Mouse (Mus musculus) olfactory bulb, adult 2 months (tissue): ENCODE results near the gene Disc1. TPM values are rescaled to one million over a fixed set of nuclear protein-coding genes. Genes with fewer than 3 reads are reported as not detected.
A peak's percentile ranks its signal among the peaks of the same experiment; 100 is the strongest.

ENCODE experiments used
- H3K27ac ChIP-seq: fragments of 200-500 bp; 2 replicates; pipeline ENCODE4 v1.5.1; 2012; ENCODE audit warnings: low read depth, low read length; ENCODE audit not compliant: insufficient read depth
- H3K4me1 ChIP-seq: fragments of 200-500 bp; 2 replicates; pipeline ENCODE4 v1.6.1; 2012; ENCODE audit warnings: low read length; ENCODE audit not compliant: control insufficient read depth, insufficient read depth
- H3K4me3 ChIP-seq: fragments of 200-500 bp; 2 replicates; pipeline ENCODE4 v1.5.1; 2012; ENCODE audit warnings: mild to moderate bottlenecking, low read depth, low read length, moderate library complexity; ENCODE audit not compliant: insufficient read depth
- CTCF ChIP-seq: fragments of 200-500 bp; IDR thresholded peaks from 2 replicates; pipeline ENCODE4 v1.5.1; 2012; ENCODE audit warnings: low read depth, mild to moderate bottlenecking, low read length, moderate library complexity; ENCODE audit not compliant: insufficient read depth
- POLR2A ChIP-seq: fragments of 200-500 bp; IDR thresholded peaks from 2 replicates; pipeline ENCODE4 v1.6.1; 2012; ENCODE audit warnings: mild to moderate bottlenecking, low read depth, low read length, moderate library complexity; ENCODE audit not compliant: insufficient read depth
- WGBS: fragments of 180-500 bp; shearing (Covaris S2); methylation state at CpG from one replicate; pipeline ENCODE4 v1.1.7; 2018; 5-methylcytosine and 5-hydroxymethylcytosine counted together
- polyA plus RNA-seq: library from polyadenylated mRNA; stranded (reverse); fragments of >200 nt; gene quantifications from 2 replicates; pipeline ENCODE4 v1.2.4, GENCODE M21; 2012; ENCODE audit warnings: low replicate concordance; ENCODE audit not compliant: missing spikeins, insufficient read depth, insufficient read length

The Disc1 gene
- polyA plus RNA-seq, 1 experiment, result not detected

GRCm38 (mm10) chr8:125253505-125254180 lies 199.6 kb downstream of the Disc1 start:
- TF ChIP-seq POLR2A (no peak), CTCF (no peak)
- 27% methylated on average over 10 of the region's 10 CpGs for WGBS
- H3K4me1 ChIP-seq, result peaks cover 15% of the 10 kb centered on the region

GRCm38 (mm10) chr8:125254188-125255005 lies 200.4 kb downstream of the Disc1 start:
- WGBS, result 3% methylated on average over 23 of the region's 23 CpGs
- Histone ChIP-seq H3K4me1 (peaks cover 15% of the 10 kb centered on the region), H3K4me3 (peak overlapping the region; percentile 44), H3K27ac (peak overlapping the region; percentile 94)
- TF ChIP-seq CTCF, result no peak
- peak; percentile 32; the same call in 1 of the 2 replicates for TF ChIP-seq POLR2A

More at GRCm38 (mm10) chr8:125253505-125254180, 199.6 kb downstream of the Disc1 start:
- H3K4me3 ChIP-seq, result peak overlapping the region; percentile 44; the same call in 1 of the 2 replicates
- peak overlapping the region; percentile 94; the same call in 1 of the 2 replicates for H3K27ac ChIP-seq

DNA sequence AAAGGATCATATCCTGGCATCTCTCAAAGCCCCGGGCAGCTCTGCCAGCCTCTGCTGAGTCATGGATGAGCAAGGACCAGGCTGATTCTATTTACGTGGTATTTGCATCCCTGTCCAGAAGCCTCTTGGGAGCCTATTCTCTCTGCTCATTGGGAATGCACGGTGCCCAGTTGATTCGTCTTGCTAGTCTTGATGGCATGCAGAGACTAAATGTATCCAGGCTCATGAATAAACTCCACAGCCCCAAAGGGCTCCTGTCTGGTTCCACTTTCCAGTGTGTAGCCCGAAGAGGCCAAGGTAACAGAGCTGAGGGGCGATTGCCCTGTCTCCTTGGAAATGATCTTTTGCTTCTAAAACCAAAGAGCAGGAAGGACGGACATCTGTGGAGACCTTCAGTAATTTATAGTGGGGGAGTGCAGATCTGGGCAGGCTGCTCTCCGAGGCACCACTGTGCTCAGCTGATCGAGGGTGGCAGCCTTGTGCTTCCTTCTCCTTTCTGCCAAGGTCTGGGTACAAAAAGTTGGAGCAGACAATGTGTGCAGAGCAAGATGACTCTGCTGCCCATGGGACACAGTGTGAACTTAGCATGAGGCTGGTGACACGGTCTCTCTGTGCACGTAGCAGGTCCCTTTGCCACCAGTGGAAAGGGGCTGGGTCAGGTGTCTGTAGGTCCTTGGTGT lies 201.2 kb downstream of the Disc1 start:
- H3K4me3 ChIP-seq, result no peak overlapping the region
- H3K4me1 ChIP-seq, result peaks cover 15% of the 10 kb centered on the region
- TF ChIP-seq POLR2A (no peak), CTCF (no peak)
- peak overlapping the region; percentile 94 for H3K27ac ChIP-seq
- WGBS, result 39% methylated on average over 11 of the region's 11 CpGs

DNA sequence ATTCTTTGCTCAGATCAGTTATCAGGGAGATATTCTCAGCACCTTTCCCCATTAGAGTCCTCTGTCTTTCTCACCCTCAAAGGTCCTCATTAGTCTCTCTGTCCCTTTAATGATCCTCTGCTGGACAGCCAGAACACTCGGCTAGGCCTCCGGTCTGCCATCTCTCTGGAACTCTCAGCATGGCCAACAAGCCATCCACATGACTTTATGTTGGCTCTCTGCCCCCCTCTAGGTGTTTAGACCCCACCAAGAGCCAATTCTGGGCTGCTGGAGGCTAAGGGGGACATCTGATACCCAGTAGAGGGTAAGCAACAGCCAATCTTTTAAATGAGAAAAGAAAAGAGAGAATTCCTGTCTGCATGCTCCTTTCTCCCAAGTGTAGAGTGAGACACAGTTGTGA lies 203.7 kb downstream of the Disc1 start:
- Histone ChIP-seq H3K4me1 (peaks cover 15% of the 10 kb centered on the region), H3K4me3 (no peak overlapping the region), H3K27ac (no peak overlapping the region)
- TF ChIP-seq POLR2A (no peak), CTCF (no peak)
- 60% methylated on average over 2 of the region's 2 CpGs for WGBS

DNA sequence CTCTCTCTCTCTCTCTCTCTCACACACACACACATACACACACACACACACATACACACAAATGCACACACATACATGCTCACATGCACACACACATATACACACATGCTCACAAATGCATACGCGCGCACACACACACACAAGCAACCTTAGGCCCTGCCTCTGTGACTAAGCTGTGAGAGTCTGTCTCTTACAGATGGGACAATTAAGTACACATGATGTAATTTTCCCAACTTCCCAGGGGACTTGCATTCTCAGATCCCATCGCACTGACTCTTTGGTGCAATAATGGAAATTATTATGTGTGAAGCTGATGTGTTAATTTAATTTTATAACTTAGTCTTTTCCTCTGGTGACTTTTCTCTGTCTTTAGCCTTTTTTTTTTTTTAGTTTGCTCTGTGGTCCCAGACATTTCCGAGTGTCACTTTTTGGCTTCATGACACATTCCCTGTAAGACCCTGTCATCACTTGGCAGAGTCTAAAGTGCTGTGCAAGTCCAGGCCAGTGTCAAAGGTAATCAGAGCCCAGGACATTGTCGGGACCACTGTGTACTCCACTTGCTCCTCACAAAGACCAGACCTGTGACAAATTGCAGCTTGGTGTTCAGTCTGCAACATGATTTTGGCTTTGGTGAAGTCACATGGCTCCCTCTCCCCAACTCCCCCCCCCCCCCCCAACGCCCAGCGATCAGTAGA lies 205.0 kb downstream of the Disc1 start:
- no peak for TF ChIP-seq CTCF
- TF ChIP-seq POLR2A, result no peak

DNA sequence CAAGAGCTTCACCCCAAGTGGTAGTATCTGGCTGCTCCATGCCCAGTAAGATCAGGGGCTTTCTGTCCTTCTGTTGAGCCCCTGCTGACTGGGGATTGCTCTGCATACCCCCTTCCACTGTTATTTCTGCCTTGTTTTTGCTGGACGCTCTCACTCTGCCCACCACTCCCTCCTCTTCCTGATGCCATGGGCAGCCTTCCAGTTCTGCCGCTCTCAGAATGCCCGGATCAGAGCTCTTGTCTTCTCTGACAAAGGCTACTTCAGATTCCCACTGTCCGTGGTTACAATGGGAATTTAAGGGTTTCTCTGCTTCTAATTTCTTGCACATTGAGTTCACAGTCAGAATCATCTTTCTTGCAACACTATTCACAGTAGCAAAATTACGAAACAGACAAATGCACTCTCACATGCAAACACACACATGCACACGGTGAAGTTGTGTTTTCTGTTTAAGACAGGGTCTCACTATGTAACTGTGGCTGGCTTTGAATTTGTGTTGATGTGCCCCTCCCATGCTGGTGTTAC lies 214.2 kb downstream of the Disc1 start:
- Histone ChIP-seq H3K27ac (no peak overlapping the region), H3K4me1 (peaks cover 5% of the 10 kb centered on the region), H3K4me3 (no peak overlapping the region)
- WGBS, result 61% methylated on average over 6 of the region's 6 CpGs
- TF ChIP-seq POLR2A (no peak), CTCF (no peak)

More for the DNA sequence above, 205.0 kb downstream of the Disc1 start:
- 75% methylated on average over 8 of the region's 8 CpGs for WGBS
- H3K27ac ChIP-seq, result no peak overlapping the region
- H3K4me1 ChIP-seq, result peaks cover 13% of the 10 kb centered on the region
- H3K4me3 ChIP-seq, result no peak overlapping the region

DNA sequence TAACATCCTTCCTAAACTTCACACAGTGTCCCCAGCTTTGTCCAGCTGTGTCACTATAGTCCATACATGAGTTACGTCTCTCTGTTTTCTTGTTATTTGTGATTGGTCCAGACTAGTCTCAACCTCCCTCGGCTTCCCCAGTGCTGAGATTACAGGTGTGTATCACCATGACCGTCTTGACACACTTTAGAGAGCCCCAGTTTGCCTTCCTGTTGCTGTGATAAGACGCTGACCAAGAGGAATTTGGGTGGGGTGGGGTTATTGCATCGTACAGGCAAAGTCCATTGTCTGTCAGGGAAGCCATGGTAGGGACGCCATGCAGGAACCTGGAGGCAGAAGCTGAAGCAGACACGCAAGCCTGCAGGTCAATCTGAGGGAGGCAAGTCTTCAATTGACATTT lies 216.3 kb downstream of the Disc1 start:
- H3K4me3 ChIP-seq, result no peak overlapping the region
- TF ChIP-seq CTCF, result no peak
- TF ChIP-seq POLR2A, result no peak
- peaks cover 5% of the 10 kb centered on the region for H3K4me1 ChIP-seq
- H3K27ac ChIP-seq, result no peak overlapping the region
- WGBS, result 87% methylated on average over 7 of the region's 7 CpGs

- no peak overlapping the region for H3K4me3 ChIP-seq
- WGBS, result 85% methylated on average over 5 of the region's 5 CpGs
- peaks cover 5% of the 10 kb centered on the region for H3K4me1 ChIP-seq
- H3K27ac ChIP-seq, result no peak overlapping the region
- TF ChIP-seq POLR2A (no peak), CTCF (no peak)
These were observed 217.4 kb downstream of the Disc1 start for GRCm38 (mm10) chr8:125271357-125271756.
